Mouse (Mus musculus) lung, embryonic 14.5 days (tissue): ENCODE data around the gene Zfp318. TPM values are rescaled to one million over a fixed set of nuclear protein-coding genes. Genes with fewer than 3 reads are reported as not detected.

Experiments used
- ATAC-seq: fragments of 200-750 bp; cut with Nextera tagmentation; 2 replicates; pipeline ENCODE4 v1.8.0; 2017; ENCODE audit warnings: mild to moderate bottlenecking, moderate TSS enrichment, moderate library complexity; ENCODE audit not compliant: insufficient read depth
- DNase-seq: peaks from one replicate; pipeline ENCODE4 v3.0.0-alpha.2; 2015
- H3K27ac ChIP-seq: fragments of 300-500 bp; sonication (generic); 2 replicates; pipeline ENCODE4 v1.5.1; 2014; ENCODE audit warnings: low read depth, mild to moderate bottlenecking, moderate library complexity
- H3K27me3 ChIP-seq: fragments of 300-500 bp; sonication (generic); 2 replicates; pipeline ENCODE4 v1.6.1; 2014; ENCODE audit warnings: low read length, control low read depth; ENCODE audit not compliant: insufficient read depth
- H3K36me3 ChIP-seq: fragments of 300-500 bp; sonication (generic); 2 replicates; pipeline ENCODE4 v1.6.1; 2014; ENCODE audit warnings: control low read depth; ENCODE audit not compliant: insufficient read depth
- H3K4me1 ChIP-seq: fragments of 300-500 bp; sonication (generic); 2 replicates; pipeline ENCODE4 v1.6.1; 2014; ENCODE audit warnings: antibody characterized with exemption, control low read depth; ENCODE audit not compliant: insufficient read depth
- H3K4me2 ChIP-seq: fragments of 300-500 bp; sonication (generic); 2 replicates; pipeline ENCODE4 v1.6.1; 2014; ENCODE audit warnings: mild to moderate bottlenecking
- H3K4me3 ChIP-seq: fragments of 300-500 bp; sonication (generic); 2 replicates; pipeline ENCODE4 v1.5.1; 2014; ENCODE audit warnings: low read depth, low read length
- H3K9ac ChIP-seq: fragments of 300-500 bp; sonication (generic); 2 replicates; pipeline ENCODE4 v1.6.1; 2014
- H3K9me3 ChIP-seq: fragments of 300-500 bp; sonication (generic); 2 replicates; pipeline ENCODE4 v1.6.1; 2016; ENCODE audit warnings: low read depth, low read length, control low read depth
- CTCF ChIP-seq: IDR thresholded peaks from 2 replicates; pipeline ENCODE4 v1.5.1; 2016; ENCODE audit warnings: antibody characterized with exemption, low read depth
- WGBS: fragments of 180-500 bp; shearing (Covaris S2); extraction: QIAGEN DNeasy Blood & Tissue Kit; methylation state at CpG from one replicate; pipeline ENCODE4 v1.1.7; 2014; 5-methylcytosine and 5-hydroxymethylcytosine counted together
- polyA plus RNA-seq: library from polyadenylated mRNA; unstranded; fragments of >200 nt; fragmentation: Nextera tagmentation; extraction: Ambion mirVana; gene quantifications from 2 replicates; pipeline ENCODE4 v1.2.1, GENCODE M21; 2014

Zfp318 gene
- polyA plus RNA-seq, 1 experiment from 2014 or later: 15.2 TPM

DNA sequence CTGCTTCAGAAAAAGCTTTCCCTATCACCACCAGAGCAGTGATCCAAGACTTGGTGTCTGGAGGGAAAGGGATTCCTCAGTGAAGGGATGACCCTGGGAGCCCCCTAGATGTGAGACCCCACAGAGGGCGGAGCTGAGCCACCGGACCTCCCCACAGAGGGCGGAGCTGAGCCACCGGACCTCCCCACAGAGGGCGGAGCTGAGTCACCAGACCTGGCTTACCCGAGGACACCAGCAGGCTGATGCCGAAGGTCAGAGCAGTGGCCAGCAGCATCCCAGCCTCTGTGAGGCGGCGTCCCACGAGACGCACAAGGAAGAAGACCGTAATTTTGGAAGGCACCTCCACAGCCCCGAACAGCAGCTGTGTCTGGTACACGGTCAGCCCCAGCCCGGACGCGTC lies 50.1 kb downstream of the Zfp318 start:
- DNase-seq: peak; percentile 48
- H3K27me3 ChIP-seq: 0 out of 2 replicates have a peak, but pooled peaks cover 9% of the 10 kb centered on the region
- ATAC-seq: peak; percentile 42; the same call in 1 of the 2 replicates

DNA sequence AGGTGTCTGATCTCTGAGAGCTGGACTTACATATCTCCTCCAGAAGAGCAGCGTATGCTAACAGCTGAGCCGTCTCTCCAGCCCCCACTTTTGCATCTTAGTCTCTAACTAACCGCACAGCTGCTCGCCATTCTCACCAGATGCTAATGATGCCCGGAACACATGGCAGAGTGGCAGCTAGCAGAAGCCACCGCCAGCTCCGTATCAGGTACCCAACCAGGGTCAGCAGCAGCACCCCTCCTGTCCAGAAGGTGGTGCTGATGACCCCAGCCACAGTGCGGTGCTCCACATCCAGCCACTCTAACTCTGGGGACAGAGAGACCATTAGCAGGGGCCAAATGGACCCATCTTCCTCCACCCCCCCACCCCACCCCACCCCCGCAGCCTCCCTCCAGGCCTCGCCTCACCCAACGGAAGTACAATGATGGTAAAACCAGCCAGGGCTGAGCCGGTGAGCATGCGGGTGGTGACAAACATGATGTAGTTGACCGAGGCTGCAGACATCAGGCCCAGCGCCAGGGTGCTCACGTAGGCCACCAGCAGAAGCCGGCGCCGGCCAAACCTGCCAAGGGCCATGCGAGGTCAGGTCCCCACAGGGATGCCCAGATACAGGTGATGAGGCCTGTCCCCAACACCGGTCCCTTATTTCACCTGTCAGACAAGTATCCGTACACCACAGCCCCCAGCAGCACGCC lies 53.3 kb downstream of the Zfp318 start:
- DNase-seq (peak; percentile 47), ATAC-seq (peak; percentile 63)
- WGBS: 24% methylated on average over 23 of the region's 23 CpGs

More for the DNA sequence above, 50.1 kb downstream of the Zfp318 start:
- no peak overlapping the region for H3K4me3 ChIP-seq
- H3K9ac ChIP-seq: peak overlapping the region; percentile 26; the same call in 1 of the 2 replicates
- 4% methylated on average over 17 of the region's 17 CpGs for WGBS
- H3K9me3 ChIP-seq: no peaks in the 10 kb centered on the region
- H3K27ac ChIP-seq: no peak overlapping the region
- H3K36me3 ChIP-seq: no peaks in the 10 kb centered on the region
- H3K4me1 ChIP-seq: no peaks in the 10 kb centered on the region
- TF ChIP-seq CTCF: no peak
- H3K4me2 ChIP-seq: peak overlapping the region; percentile 53

DNA sequence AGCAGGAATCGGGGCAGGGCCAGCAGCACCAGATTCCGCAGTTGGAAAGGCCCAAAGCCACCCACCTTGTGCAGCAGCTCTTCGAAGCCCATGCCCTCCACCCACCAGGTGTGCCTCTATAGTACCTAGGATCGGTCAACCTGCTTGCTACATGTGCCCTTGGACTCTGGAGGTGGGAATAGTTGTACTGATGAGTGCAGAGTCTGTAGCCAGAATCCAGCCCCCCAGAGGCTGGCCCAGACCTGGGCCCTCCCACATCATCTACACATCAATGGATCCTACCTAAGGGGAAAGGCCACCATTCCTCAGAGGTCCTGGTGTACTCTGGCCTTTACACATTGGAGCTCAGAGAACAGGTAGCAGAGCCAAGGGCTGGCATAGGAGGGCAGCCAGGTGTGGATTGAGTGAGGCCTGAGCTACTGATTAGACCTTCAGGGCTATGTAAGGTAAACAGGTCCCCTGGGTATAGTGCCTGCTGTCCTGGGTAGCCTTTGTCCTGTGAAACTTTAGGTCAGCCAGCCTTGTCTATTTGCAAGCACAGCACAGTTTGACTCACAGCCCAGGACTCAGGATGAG lies 54.9 kb downstream of the Zfp318 start, which contains the start of gene Slc22a7:
Gene Slc22a7, minus strand, starts transcription at position 160 of the 576 bp plus-strand sequence.
- no peak for ATAC-seq
- no peaks in the 10 kb centered on the region for H3K9me3 ChIP-seq
- H3K27ac ChIP-seq: no peak within 1 kb of the TSS
- no peak for TF ChIP-seq CTCF
- H3K9ac ChIP-seq: no peak within 1 kb of the TSS
- no peaks in the 10 kb centered on the region for H3K4me1 ChIP-seq
- DNase-seq: no peak
- no peak within 1 kb of the TSS for H3K4me2 ChIP-seq
- WGBS: 83% methylated on average over 4 of the region's 4 CpGs
- H3K36me3 ChIP-seq: no peaks in the 10 kb centered on the region
- H3K4me3 ChIP-seq: no peak within 1 kb of the TSS
- peaks cover 19% of the 10 kb centered on the region for H3K27me3 ChIP-seq

More for the DNA sequence above, 53.3 kb downstream of the Zfp318 start:
- Histone ChIP-seq H3K36me3 (no peaks in the 10 kb centered on the region), H3K9ac (no peak overlapping the region), H3K4me2 (no peak overlapping the region), H3K4me3 (no peak overlapping the region), H3K9me3 (no peaks in the 10 kb centered on the region), H3K27me3 (0 out of 2 replicates have a peak, but pooled peaks cover 9% of the 10 kb centered on the region), H3K4me1 (no peaks in the 10 kb centered on the region), H3K27ac (no peak overlapping the region)
- peak; percentile 69 for TF ChIP-seq CTCF

DNA sequence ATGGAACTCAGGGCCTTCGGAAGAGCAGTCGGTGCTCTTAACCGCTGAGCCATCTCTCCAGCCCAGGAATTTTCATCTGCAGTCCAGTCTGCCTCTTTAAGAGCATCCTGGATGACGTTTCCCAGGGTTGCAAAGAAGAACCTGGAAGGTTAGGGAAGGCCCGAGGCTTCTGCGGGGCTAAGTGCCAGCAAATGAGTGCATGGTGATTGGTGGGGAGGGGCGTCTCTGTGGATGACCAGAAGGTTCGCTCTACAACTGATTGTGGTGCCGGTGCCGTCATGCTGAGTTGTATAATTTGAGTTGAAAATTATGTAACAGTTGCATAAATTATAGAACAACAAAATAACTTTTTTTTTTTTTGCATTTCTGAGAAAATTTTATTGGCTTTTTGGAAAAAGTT lies 55.6 kb downstream of the Zfp318 start:
- no peak for TF ChIP-seq CTCF
- 88% methylated on average over 10 of the region's 10 CpGs for WGBS
- H3K36me3 ChIP-seq: no peaks in the 10 kb centered on the region
- peaks cover 24% of the 10 kb centered on the region for H3K27me3 ChIP-seq
- no peak for ATAC-seq
- H3K4me3 ChIP-seq: no peak overlapping the region
- DNase-seq: no peak
- no peak overlapping the region for H3K4me2 ChIP-seq
- no peaks in the 10 kb centered on the region for H3K4me1 ChIP-seq
- H3K9me3 ChIP-seq: no peaks in the 10 kb centered on the region
- no peak overlapping the region for H3K9ac ChIP-seq
- no peak overlapping the region for H3K27ac ChIP-seq

DNA sequence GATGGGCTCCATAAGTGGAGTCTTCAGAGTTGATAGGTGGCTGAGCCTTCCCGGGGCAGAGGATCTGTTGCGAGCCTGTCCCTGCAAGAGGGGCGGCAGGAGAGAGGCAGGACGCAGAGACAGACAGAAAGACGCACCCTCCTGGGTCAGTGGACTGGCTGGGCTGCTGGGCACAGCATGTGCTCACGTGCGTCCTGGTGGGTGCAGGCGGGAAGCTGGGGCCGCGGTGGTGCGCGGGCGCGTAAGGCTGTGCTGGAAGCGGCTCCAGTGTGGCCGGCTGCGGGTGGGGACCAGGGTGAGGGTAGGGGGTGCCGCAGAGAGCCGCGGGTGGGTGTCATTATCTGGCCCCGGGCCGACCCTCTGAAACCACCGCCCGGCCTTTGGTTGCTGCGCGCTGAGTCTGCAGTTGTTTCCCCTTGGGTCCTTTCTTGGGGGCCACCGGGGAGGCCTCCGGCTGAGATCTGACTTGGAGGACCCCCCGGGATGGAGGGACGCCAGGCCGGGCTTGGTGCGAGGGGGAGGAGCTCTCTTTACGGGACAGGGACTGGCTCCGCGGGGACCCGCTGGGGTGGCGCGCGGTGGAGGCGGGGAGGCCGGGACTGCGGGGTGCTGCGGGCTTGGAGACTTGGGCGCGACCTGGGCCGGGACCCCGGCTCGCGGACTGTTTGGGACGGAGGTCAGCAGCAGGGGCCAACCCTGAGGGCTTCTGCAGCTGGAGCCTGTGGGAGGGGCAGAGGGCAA lies 61.5 kb downstream of the Zfp318 start:
- Histone ChIP-seq H3K27me3 (peaks cover 41% of the 10 kb centered on the region), H3K9me3 (no peaks in the 10 kb centered on the region), H3K4me1 (no peaks in the 10 kb centered on the region), H3K36me3 (no peaks in the 10 kb centered on the region), H3K4me3 (peak overlapping the region; percentile 44), H3K4me2 (peak overlapping the region; percentile 84), H3K27ac (no peak overlapping the region), H3K9ac (peak overlapping the region; percentile 56)
- no peak for TF ChIP-seq CTCF
- DNase-seq (peak; percentile 55), ATAC-seq (peak; percentile 66)
- 3% methylated on average over 50 of the region's 50 CpGs for WGBS

DNA sequence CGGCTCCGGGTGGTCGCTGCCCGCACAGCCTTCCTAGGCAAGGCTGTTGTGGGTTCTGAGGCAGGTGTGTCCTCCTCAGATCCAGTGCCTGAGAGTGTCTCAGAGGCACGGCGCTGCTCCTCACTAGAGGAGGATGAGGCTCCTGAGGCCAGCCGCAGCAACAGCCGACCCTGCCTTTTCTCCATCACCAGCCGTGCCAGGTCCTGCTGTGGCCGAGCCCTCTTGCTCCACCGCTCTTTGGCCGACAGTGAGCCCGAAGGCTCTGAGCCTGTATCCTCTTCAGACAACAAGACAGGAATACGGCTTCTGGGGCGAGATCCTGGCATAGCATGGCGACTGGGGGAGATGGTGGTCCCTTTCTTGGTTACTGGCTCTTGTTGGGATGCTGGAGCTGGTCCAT lies 62.7 kb downstream of the Zfp318 start:
- no peak for TF ChIP-seq CTCF
- WGBS: 90% methylated on average over 16 of the region's 16 CpGs
- no peaks in the 10 kb centered on the region for H3K4me1 ChIP-seq
- H3K27me3 ChIP-seq: peaks cover 41% of the 10 kb centered on the region
- no peak overlapping the region for H3K4me2 ChIP-seq
- DNase-seq: no peak
- H3K4me3 ChIP-seq: no peak overlapping the region
- no peak overlapping the region for H3K9ac ChIP-seq
- no peaks in the 10 kb centered on the region for H3K9me3 ChIP-seq
- H3K27ac ChIP-seq: no peak overlapping the region
- no peak for ATAC-seq
- no peaks in the 10 kb centered on the region for H3K36me3 ChIP-seq

DNA sequence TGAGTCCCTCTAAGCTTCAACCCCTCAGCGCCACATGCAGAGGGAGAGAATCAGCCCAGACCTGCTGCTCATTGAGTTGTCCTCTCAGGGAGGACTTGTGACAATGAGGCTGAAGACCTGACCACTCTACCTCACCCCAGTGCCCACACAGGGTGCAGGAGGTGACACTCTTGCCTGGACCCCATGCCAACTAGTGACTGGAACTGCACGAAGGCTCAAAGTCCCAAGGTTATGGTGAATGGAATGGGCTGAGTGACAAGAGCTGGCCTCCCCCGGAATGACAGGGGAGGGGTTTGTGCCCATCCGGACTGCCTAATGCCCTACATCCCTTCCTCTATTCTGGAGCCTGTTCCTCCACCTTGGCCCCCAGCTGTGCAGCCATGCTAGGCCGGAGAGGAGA lies 69.2 kb downstream of the Zfp318 start:
- H3K4me3 ChIP-seq: no peak overlapping the region
- 37% methylated on average over 5 of the region's 5 CpGs for WGBS
- no peaks in the 10 kb centered on the region for H3K36me3 ChIP-seq
- ATAC-seq: no peak
- no peak for DNase-seq
- H3K4me1 ChIP-seq: peaks cover 7% of the 10 kb centered on the region; the same call in 1 of the 2 replicates
- TF ChIP-seq CTCF: no peak
- H3K4me2 ChIP-seq: no peak overlapping the region
- H3K9ac ChIP-seq: no peak overlapping the region
- H3K9me3 ChIP-seq: no peaks in the 10 kb centered on the region
- H3K27ac ChIP-seq: no peak overlapping the region
- peaks cover 49% of the 10 kb centered on the region for H3K27me3 ChIP-seq
